Mouse (Mus musculus) central nervous system, embryonic 18 days (tissue): ENCODE results near the gene Nkx6-1. TPM values are rescaled to one million over a fixed set of nuclear protein-coding genes. Genes with fewer than 3 reads are reported as not detected.

Source experiments
- polyA plus RNA-seq: library from polyadenylated mRNA; depleted of rRNA; stranded (reverse); fragments of >200 nt; gene quantifications from 2 replicates; pipeline ENCODE4 v1.2.3, GENCODE M21; 2012; rRNA removed

Gene Nkx6-1
- 0.74 and 1.1 TPM in 2 replicates for polyA plus RNA-seq

GRCm38 (mm10) chr5:101664945-101665615 is at the start of gene Nkx6-1:
TSS of gene Nkx6-1 (minus strand) at chr5:101664996.

Other genes with a start within 250 kb of the Nkx6-1 start
- 12.0 and 12.1 TPM in 2 replicates for gene Cds1, start 100.1 kb upstream of the Nkx6-1 start, polyA plus RNA-seq